8 mouse cellular contexts compared by ENCODE assay signal in the genomic region with DNA sequence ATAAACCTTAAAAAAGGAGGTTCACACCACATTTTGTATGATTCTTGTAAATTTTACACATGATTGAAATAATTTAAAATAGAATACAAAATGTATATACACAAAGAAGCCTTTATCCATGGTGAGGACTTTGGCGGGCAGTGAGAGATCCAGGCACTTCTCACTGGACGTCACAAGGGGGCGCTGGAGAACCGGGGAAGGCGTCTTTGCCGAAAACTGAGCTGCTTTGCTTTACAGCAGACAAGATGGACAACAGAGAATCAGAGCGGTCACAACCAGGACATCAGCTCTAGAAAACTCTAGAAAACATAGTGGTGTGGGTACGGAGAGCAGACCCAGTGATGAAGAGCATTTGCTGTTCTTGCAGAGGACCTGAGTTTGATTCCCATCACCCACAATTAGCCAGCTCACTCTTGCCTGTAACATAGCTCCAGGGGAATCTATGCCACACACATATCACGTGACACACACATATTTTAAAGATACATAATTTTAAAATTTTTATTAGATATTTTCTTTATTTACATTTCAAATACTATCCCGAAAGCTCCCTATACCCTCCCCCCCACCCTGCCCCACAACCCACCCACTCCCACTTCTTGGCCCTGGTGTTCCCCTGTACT. TPM values are rescaled to one million over a fixed set of nuclear protein-coding genes. Genes with fewer than 3 reads are reported as not detected.
DNase-seq lines count a peak whose midpoint lies in the region; ATAC-seq and TF ChIP-seq lines count a peak whose summit lies in the region.

No protein-coding gene starts in this region.

- peak; percentile 67 for ATAC-seq in limb, embryonic 13.5 days (ENCODE audit: low FRiP score, low read depth)

- H3K79me2 ChIP-seq in myocyte (ENCODE audit: control insufficient read depth, insufficient read depth) = no peaks in the 10 kb centered on the region

- H3K4me3 ChIP-seq in cortical plate, adult 2 months (ENCODE audit: insufficient read depth, low read length) = no peak overlapping the region; the same call in 1 of the 2 replicates
- no peak overlapping the region for H3K4me3 ChIP-seq in limb, embryonic 13.5 days
- no peak overlapping the region for H3K4me3 ChIP-seq in myocyte

- H3K27ac ChIP-seq in cortical plate, adult 2 months (ENCODE audit: insufficient read depth, low read length) = no peak overlapping the region
- H3K27ac ChIP-seq in limb, embryonic 13.5 days = no peak overlapping the region

- TF ChIP-seq CTCF in cortical plate, adult 2 months (IDR thresholded peaks at IDR 0.05; ENCODE audit: extremely low read depth, insufficient read depth, low read length) = peak; percentile 95

- WGBS in limb, embryonic 13.5 days = 24% methylated on average over 10 of the region's 10 CpGs

- H3K4me2 ChIP-seq in limb, embryonic 13.5 days (replicated peaks) = peak overlapping the region; percentile 35; the same call in 1 of the 2 replicates
- H3K4me2 ChIP-seq in myocyte (ENCODE audit: low read depth) = peak overlapping the region; percentile 55

- H3K4me1 ChIP-seq in cortical plate, adult 2 months (ENCODE audit: control insufficient read depth, insufficient read depth, low read length) = no peaks in the 10 kb centered on the region
- no peaks in the 10 kb centered on the region for H3K4me1 ChIP-seq in limb, embryonic 13.5 days

- H3K36me3 ChIP-seq in limb, embryonic 13.5 days = no peaks in the 10 kb centered on the region
- no peaks in the 10 kb centered on the region for H3K36me3 ChIP-seq in myocyte (ENCODE audit: control insufficient read depth, insufficient read depth)
- no peaks in the 10 kb centered on the region for H3K36me3 ChIP-seq in splenic B cell, adult 2 months (ENCODE audit: control insufficient read depth, insufficient read depth, low read length, poor library complexity, severe bottlenecking)

- no peak overlapping the region for H3ac ChIP-seq in myocyte (ENCODE audit: control insufficient read depth, insufficient read length)

- H3K27me3 ChIP-seq in limb, embryonic 13.5 days = no peaks in the 10 kb centered on the region
- peaks cover 5% of the 10 kb centered on the region for H3K27me3 ChIP-seq in myocyte (ENCODE audit: control insufficient read depth, insufficient read depth, insufficient read length)
- peaks cover 3% of the 10 kb centered on the region; the same call in 1 of the 2 replicates for H3K27me3 ChIP-seq in splenic B cell, adult 2 months (ENCODE audit: control insufficient read depth, insufficient read depth, low read length, poor library complexity, severe bottlenecking)

- intact Hi-C loops in heart, postnatal 25 days (cut with DNase I) = loop anchor here (2.0 to 10.0 kb wide), 4 partner anchors 116 to 294 kb away; a partner anchor contains a TSS
- intact Hi-C loops in gastrocnemius, postnatal 36 days (cut with DNase I) = loop anchor here (2.0 kb wide), 1 partner anchor 116 kb away; no protein-coding TSS in a partner anchor

- peak; percentile 93 for DNase-seq in heart, adult 11 months
- no peak for DNase-seq in heart, postnatal 25 days (ENCODE audit: low spot score)
- DNase-seq in gastrocnemius, postnatal 36 days = peak; percentile 74 to 77
- peak; percentile 54 for DNase-seq in kidney, adult 11 months
- DNase-seq in splenic B cell, adult 2 months (ENCODE audit: low read depth, low spot score) = peak; percentile 87

- no peak for TF ChIP-seq POLR2A in cortical plate, adult 2 months (IDR thresholded peaks at IDR 0.05; ENCODE audit: extremely low read depth, insufficient read depth, low read length)
- no peak for TF ChIP-seq POLR2A in myocyte (IDR thresholded peaks at IDR 0.05; ENCODE audit: insufficient read length, low read depth)

- no peak overlapping the region for H3K9ac ChIP-seq in limb, embryonic 13.5 days

- no peaks in the 10 kb centered on the region for H3K9me3 ChIP-seq in limb, embryonic 13.5 days

TF ChIP-seq in myocyte, 11 proteins besides CTCF, POLR2A, EP300 and RAD21:
- TF ChIP-seq USF1 (IDR thresholded peaks at IDR 0.05; ENCODE audit: low read depth) (peak; percentile 35), REST (IDR thresholded peaks at IDR 0.05; ENCODE audit: insufficient read depth, insufficient read length) (no peak), TCF3 (IDR thresholded peaks at IDR 0.05; ENCODE audit: insufficient read length, low read depth) (no peak), E2F4 (IDR thresholded peaks at IDR 0.05; ENCODE audit: insufficient read depth) (no peak), CEBPB (IDR thresholded peaks at IDR 0.05; ENCODE audit: insufficient read depth, poor library complexity, severe bottlenecking) (no peak)

RNA-seq across cellular contexts. Expression of a gene that starts 6.0 kb away (rescaled TPM):
- total RNA-seq in heart, postnatal 25 days (2021) = not detected
- polyA plus RNA-seq in cortical plate, adult 2 months (2012; rRNA removed) = 0.85 and 1.1 TPM in 2 replicates
- total RNA-seq in gastrocnemius, postnatal 36 days (2021) = not detected
- 0.17 and 0.24 TPM in 2 replicates for polyA plus RNA-seq in limb, embryonic 13.5 days (2015; fragmentation: Nextera tagmentation; extraction: Ambion mirVana)
- polyA plus RNA-seq in myocyte (2012; fragmentation: generic; extraction: Trizol) = 0.46 TPM

RNA-seq across cellular contexts. Expression of a gene that starts 16.1 kb away (rescaled TPM):
- total RNA-seq in heart, postnatal 25 days (2021) = 10 to 100 TPM; 14.1 to 16.3 TPM
- polyA plus RNA-seq in cortical plate, adult 2 months (2012; rRNA removed) = 7.3 and 8.3 TPM in 2 replicates
- 10 to 100 TPM in 1 of 2 experiments, 1 to 10 TPM in 1; 9.1 to 10.4 TPM for total RNA-seq in gastrocnemius, postnatal 36 days (2021)
- 18.3 and 18.5 TPM in 2 replicates for polyA plus RNA-seq in limb, embryonic 13.5 days (2015; fragmentation: Nextera tagmentation; extraction: Ambion mirVana)
- 15.5 TPM for polyA plus RNA-seq in myocyte (2012; fragmentation: generic; extraction: Trizol)

RNA-seq across cellular contexts. Expression of a gene that starts 27.6 kb away (rescaled TPM):
- total RNA-seq in heart, postnatal 25 days (2021) = 100 to 1,000 TPM; 426 to 460 TPM
- polyA plus RNA-seq in cortical plate, adult 2 months (2012; rRNA removed) = 37.0 and 42.0 TPM in 2 replicates
- total RNA-seq in gastrocnemius, postnatal 36 days (2021) = 10 to 100 TPM; 29.8 to 36.9 TPM
- 143 and 155 TPM in 2 replicates for polyA plus RNA-seq in limb, embryonic 13.5 days (2015; fragmentation: Nextera tagmentation; extraction: Ambion mirVana)
- 387 TPM for polyA plus RNA-seq in myocyte (2012; fragmentation: generic; extraction: Trizol)

RNA-seq across cellular contexts. Expression of a gene that starts 48.0 kb away (rescaled TPM):
- total RNA-seq in heart, postnatal 25 days (2021) = 10 to 100 TPM; 40.6 to 49.9 TPM
- 4.4 and 4.6 TPM in 2 replicates for polyA plus RNA-seq in cortical plate, adult 2 months (2012; rRNA removed)
- 100 to 1,000 TPM; 173 to 239 TPM for total RNA-seq in gastrocnemius, postnatal 36 days (2021)
- polyA plus RNA-seq in limb, embryonic 13.5 days (2015; fragmentation: Nextera tagmentation; extraction: Ambion mirVana) = 0.08 TPM in 1 of 2 replicates, not detected in the other
- 2.2 TPM for polyA plus RNA-seq in myocyte (2012; fragmentation: generic; extraction: Trizol)
